Mouse (Mus musculus) MEL (cell line): Measurements from ENCODE around the gene Pfkfb4. TPM values are rescaled to one million over a fixed set of nuclear protein-coding genes. Genes with fewer than 3 reads are reported as not detected.

Source experiments
- DNase-seq: peaks from one replicate; pipeline ENCODE4 v3.0.0; 2011; ENCODE audit warnings: low read depth, low spot score
- H3K27ac ChIP-seq: 2 replicates; pipeline ENCODE4 v1.5.1; 2012; ENCODE audit warnings: low read depth, mild to moderate bottlenecking, control low read depth, low read length, moderate library complexity; ENCODE audit not compliant: control insufficient read depth
- H3K27me3 ChIP-seq, 2 experiments: fragments of 150-350 bp in 1 of 2; sonication (generic) in 1 of 2; 2 replicates each; pipeline ENCODE4 v1.6.1; 2012; ENCODE audit warnings: low read length in 2 of 2, mild to moderate bottlenecking in 2 of 2, improper control_type of control experiment in 1 of 2, moderate library complexity in 1 of 2; ENCODE audit not compliant: insufficient read depth in 2 of 2, control insufficient read depth in 1 of 2
- H3K36me3 ChIP-seq, 2 experiments: 2 replicates each; pipeline ENCODE4 v1.6.1; 2012 to 2014; ENCODE audit warnings: low read length in 2 of 2, improper control_type of control experiment in 1 of 2, inconsistent platforms in 1 of 2, mild to moderate bottlenecking in 1 of 2; ENCODE audit not compliant: insufficient read depth in 2 of 2, control insufficient read depth in 1 of 2
- H3K4me1 ChIP-seq, 2 experiments: fragments of 150-350 bp in 1 of 2; sonication (generic) in 1 of 2; 2 replicates each; pipeline ENCODE4 v1.6.1; 2012; ENCODE audit warnings: low read length in 2 of 2, improper control_type of control experiment in 1 of 2, mild to moderate bottlenecking in 1 of 2; ENCODE audit not compliant: insufficient read depth in 2 of 2, control insufficient read depth in 1 of 2
- H3K4me3 ChIP-seq, 2 experiments: fragments of 150-350 bp in 1 of 2; sonication (generic) in 1 of 2; 2 replicates each; pipeline ENCODE4 v1.5.1; 2012; ENCODE audit warnings: low read depth in 2 of 2, low read length in 2 of 2, mild to moderate bottlenecking in 2 of 2, moderate library complexity in 2 of 2, control low read depth in 1 of 2, improper control_type of control experiment in 1 of 2; ENCODE audit not compliant: control insufficient read depth in 1 of 2, insufficient read depth in 1 of 2
- H3K79me2 ChIP-seq: 2 replicates; pipeline ENCODE4 v1.6.1; 2012; ENCODE audit warnings: mild to moderate bottlenecking, low read length, moderate library complexity; ENCODE audit not compliant: control insufficient read depth, poor library complexity, insufficient read depth
- H3K9ac ChIP-seq: 2 replicates; pipeline ENCODE4 v1.6.1; 2012; ENCODE audit warnings: low read depth, mild to moderate bottlenecking, control low read depth, low read length, moderate library complexity; ENCODE audit not compliant: control insufficient read depth, poor library complexity, severe bottlenecking
- H3K9me3 ChIP-seq: fragments of 150-350 bp; sonication (generic); replicated peaks from 2 replicates; pipeline ENCODE4 v1.6.1; 2012; ENCODE audit warnings: mild to moderate bottlenecking, low read length, improper control_type of control experiment, moderate library complexity; ENCODE audit not compliant: insufficient read depth
- BHLHE40 ChIP-seq: IDR thresholded peaks from 2 replicates; pipeline ENCODE4 v1.6.1; 2012; ENCODE audit warnings: low read depth, mild to moderate bottlenecking, inconsistent platforms, low read length, improper control_type of control experiment, borderline replicate concordance
- ELF1 ChIP-seq: IDR thresholded peaks from 2 replicates; pipeline ENCODE4 v1.6.1; 2014; ENCODE audit warnings: low read depth, mild to moderate bottlenecking, inconsistent platforms, low read length, improper control_type of control experiment, moderate library complexity
- ETS1 ChIP-seq: IDR thresholded peaks from 2 replicates; pipeline ENCODE4 v1.6.1; 2012; ENCODE audit warnings: low read depth, mild to moderate bottlenecking, inconsistent platforms, low read length, improper control_type of control experiment, moderate library complexity
- GABPA ChIP-seq: IDR thresholded peaks from 2 replicates; pipeline ENCODE4 v1.6.1; 2012; ENCODE audit warnings: low read depth, mild to moderate bottlenecking, inconsistent platforms, low read length, improper control_type of control experiment, moderate library complexity
- JUND ChIP-seq: IDR thresholded peaks from 2 replicates; pipeline ENCODE4 v1.6.1; 2011; ENCODE audit warnings: low read depth, mild to moderate bottlenecking, improper control_type of control experiment, low read length
- KAT2A ChIP-seq: conservative IDR thresholded peaks from 2 replicates; pipeline ENCODE4 v1.6.1; 2012; ENCODE audit warnings: low read depth, low read length, improper control_type of control experiment, inconsistent platforms
- MAX ChIP-seq: IDR thresholded peaks from 2 replicates; pipeline ENCODE4 v1.6.1; 2011; ENCODE audit warnings: low read length, improper control_type of control experiment
- MAZ ChIP-seq: IDR thresholded peaks from 2 replicates; pipeline ENCODE4 v1.6.1; 2012; ENCODE audit warnings: low read depth, mild to moderate bottlenecking, inconsistent platforms, low read length, improper control_type of control experiment
- MYC ChIP-seq: IDR thresholded peaks from 2 replicates; pipeline ENCODE4 v1.6.1; 2011; ENCODE audit warnings: low read depth, mild to moderate bottlenecking, low read length, improper control_type of control experiment, moderate library complexity
- NELFE ChIP-seq: IDR thresholded peaks from 2 replicates; pipeline ENCODE4 v1.6.1; 2011; ENCODE audit warnings: low read depth, low read length, improper control_type of control experiment
- NRF1 ChIP-seq: IDR thresholded peaks from 2 replicates; pipeline ENCODE4 v1.6.1; 2014; ENCODE audit warnings: low read depth, mild to moderate bottlenecking, inconsistent platforms, low read length, improper control_type of control experiment, moderate library complexity; ENCODE audit not compliant: poor library complexity, insufficient read depth, severe bottlenecking
- POLR2A ChIP-seq, 2 experiments: IDR thresholded peaks; 2 replicates each; pipeline ENCODE4 v1.6.1; 2011 to 2012; ENCODE audit warnings: low read length in 2 of 2, mild to moderate bottlenecking in 2 of 2, control low read depth in 1 of 2, improper control_type of control experiment in 1 of 2, low read depth in 1 of 2, moderate library complexity in 1 of 2; ENCODE audit not compliant: control insufficient read depth in 1 of 2, insufficient read depth in 1 of 2, poor library complexity in 1 of 2
- POLR2AphosphoS2 ChIP-seq: IDR thresholded peaks from 2 replicates; pipeline ENCODE4 v1.6.1; 2011; ENCODE audit warnings: low read length, improper control_type of control experiment
- RAD21 ChIP-seq: IDR thresholded peaks from 2 replicates; pipeline ENCODE4 v1.6.1; 2011; ENCODE audit warnings: mild to moderate bottlenecking, low read depth, low read length, improper control_type of control experiment
- SMC3 ChIP-seq: IDR thresholded peaks from 2 replicates; pipeline ENCODE4 v1.6.1; 2011; ENCODE audit warnings: low read depth, low read length, improper control_type of control experiment
- TAL1 ChIP-seq: IDR thresholded peaks from 2 replicates; pipeline ENCODE4 v1.6.1; 2012; ENCODE audit warnings: mild to moderate bottlenecking, inconsistent platforms, low read length, moderate library complexity, mixed read lengths
- ZMIZ1 ChIP-seq: IDR thresholded peaks from 2 replicates; pipeline ENCODE4 v1.6.1; 2012; ENCODE audit warnings: low read depth, mild to moderate bottlenecking, inconsistent platforms, low read length, improper control_type of control experiment, moderate library complexity
- polyA plus RNA-seq, 2 experiments: library from polyadenylated mRNA; stranded (reverse) in 1 of 2; unstranded in 1 of 2; fragments of >175 nt in 1 of 2; fragments of >200 nt in 1 of 2; gene quantifications; 2 replicates each; pipeline versions ENCODE4 v1.2.1 to v1.2.4; 2012; ENCODE audit warnings: low replicate concordance in 2 of 2, low read depth in 1 of 2; ENCODE audit not compliant: insufficient read length in 2 of 2, insufficient read depth in 1 of 2, missing spikeins in 1 of 2
- total RNA-seq: library from RNA; depleted of rRNA; stranded (reverse); fragments of 300-350 nt; gene quantifications from 2 replicates; pipeline ENCODE4 v1.2.3, GENCODE M21; 2012

Gene Pfkfb4
- total and polyA plus RNA-seq, 3 experiments, result 3.2 to 6.4 TPM; not detected in 1

DNA sequence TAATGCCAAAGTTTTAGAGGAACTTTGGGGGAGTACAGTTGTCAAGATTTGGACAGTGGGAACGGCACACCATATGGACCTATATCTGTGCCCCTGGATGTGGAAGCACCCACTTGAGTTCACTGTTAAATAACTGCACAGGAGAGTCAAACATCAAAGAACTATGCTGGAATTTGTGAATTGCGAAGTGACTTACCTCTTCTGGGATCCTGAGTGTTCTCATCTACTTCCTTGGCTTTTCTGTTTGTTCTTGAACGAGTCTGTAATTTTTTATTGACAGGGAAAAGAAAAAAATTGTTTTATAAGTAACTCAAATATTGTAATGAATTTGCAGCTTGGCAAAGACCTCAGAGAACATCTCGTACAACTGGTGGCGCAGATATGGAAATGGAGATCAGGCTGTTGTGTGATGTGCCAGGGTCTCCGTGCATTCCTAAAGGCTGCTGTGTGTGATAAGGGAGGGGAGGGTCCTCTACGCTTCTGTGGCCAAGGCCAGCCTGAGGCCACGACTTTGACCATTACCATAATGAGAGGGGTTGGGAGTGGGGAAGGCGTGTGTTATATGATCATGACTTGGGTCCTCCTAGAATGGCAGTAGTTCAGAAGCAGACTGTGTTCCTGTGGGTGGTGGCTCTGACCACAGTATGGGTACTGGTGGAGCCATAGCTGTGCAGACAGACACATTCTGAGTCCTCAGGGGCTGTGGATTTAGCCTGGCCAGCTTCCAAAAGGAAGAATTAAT, 1.2 kb downstream of the Pfkfb4 start:
- no peak overlapping the region for H3K27ac ChIP-seq
- no peak for TF ChIP-seq ELF1
- no peak for TF ChIP-seq NRF1
- no peak for TF ChIP-seq POLR2AphosphoS2
- TF ChIP-seq TAL1, result peak; percentile 19
- no peaks in the 10 kb centered on the region; the same call in 1 of the 2 replicates for H3K79me2 ChIP-seq
- H3K36me3 ChIP-seq, result peaks cover 0 to 20% of the 10 kb centered on the region in 2 experiments; a peak in 2 of 4 replicates
- H3K27me3 ChIP-seq, result no peaks in the 10 kb centered on the region
- H3K4me3 ChIP-seq, result no peak overlapping the region
- DNase-seq, result no peak
- H3K4me1 ChIP-seq, result peaks cover 6 to 36% of the 10 kb centered on the region in 2 experiments
- H3K9ac ChIP-seq, result no peak overlapping the region
- H3K9me3 ChIP-seq, result no peaks in the 10 kb centered on the region

DNA sequence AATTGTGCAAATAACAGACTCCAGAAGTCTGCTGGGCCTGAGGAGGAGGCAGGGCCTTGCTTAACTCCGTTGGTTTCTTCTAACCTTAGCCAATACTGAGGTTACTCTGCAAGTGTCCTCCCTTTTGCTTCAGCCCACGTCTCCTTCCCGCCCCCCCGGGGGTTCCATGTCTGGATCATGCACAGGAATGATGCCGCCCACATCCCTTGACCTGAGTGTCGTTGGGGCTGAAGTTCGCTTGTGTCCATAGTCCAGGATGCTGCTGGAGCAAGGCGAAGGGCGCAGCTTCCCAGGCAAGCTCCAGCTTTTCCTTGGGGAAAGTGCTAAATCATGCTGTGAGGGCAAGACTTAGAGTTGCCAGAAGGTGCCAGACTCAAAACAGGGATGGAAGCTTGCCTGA, 4.8 kb downstream of the Pfkfb4 start:
- H3K9ac ChIP-seq, result no peak overlapping the region
- no peak for DNase-seq
- peaks cover 8 to 37% of the 10 kb centered on the region in 2 experiments for H3K4me1 ChIP-seq
- no peaks in the 10 kb centered on the region for H3K27me3 ChIP-seq
- peaks cover 0 to 22% of the 10 kb centered on the region in 2 experiments; a peak in 2 of 4 replicates for H3K36me3 ChIP-seq
- no peak overlapping the region for H3K4me3 ChIP-seq
- H3K79me2 ChIP-seq, result no peaks in the 10 kb centered on the region
- TF ChIP-seq ZMIZ1 (no peak), NELFE (no peak), SMC3 (no peak), MAZ (no peak), TAL1 (no peak), JUND (no peak), ETS1 (no peak)
- no peaks in the 10 kb centered on the region for H3K9me3 ChIP-seq
- no peak overlapping the region for H3K27ac ChIP-seq

DNA sequence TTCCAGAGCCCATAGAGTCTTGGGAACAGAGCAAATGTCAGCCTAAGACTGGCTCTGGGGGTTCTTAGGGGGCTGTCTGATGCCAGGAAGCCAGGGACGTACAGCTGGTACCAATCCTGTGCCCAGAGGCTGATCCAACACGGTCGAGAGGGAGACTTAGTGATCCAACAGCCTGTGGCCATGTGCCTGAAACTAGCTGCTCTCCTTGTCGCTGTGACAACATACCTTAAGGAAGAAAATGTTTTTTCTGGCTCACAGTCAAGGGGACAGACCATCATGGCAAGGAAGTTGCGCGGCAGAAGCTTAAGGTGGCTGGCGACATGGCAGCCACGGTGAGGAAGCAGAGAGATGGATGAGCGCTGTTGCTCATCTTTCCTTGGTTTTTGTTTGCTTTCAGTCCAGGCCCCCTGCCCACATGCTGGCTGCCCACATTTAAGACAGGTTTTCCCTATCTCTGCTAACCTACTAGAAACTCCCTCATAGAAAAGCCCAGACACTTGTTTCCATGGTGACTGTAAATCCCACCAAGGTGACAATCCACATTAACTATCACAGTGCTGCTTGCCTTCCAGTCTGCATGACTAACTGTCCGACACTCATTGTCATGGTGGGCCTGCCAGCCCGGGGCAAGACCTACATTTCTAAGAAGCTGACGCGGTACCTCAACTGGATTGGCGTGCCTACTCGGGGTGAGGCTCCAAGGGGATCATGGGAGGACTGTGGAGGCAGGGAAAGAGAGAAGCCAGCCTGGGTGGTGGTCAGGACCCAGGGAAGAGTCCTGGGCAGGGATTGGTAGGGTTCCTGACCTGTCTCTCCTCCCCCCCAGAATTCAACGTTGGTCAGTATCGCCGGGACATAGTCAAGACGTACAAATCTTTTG, 6.9 kb downstream of the Pfkfb4 start:
- H3K9ac ChIP-seq, result peak overlapping the region; percentile 63
- peaks cover 0 to 22% of the 10 kb centered on the region in 2 experiments; a peak in 2 of 4 replicates for H3K36me3 ChIP-seq
- no peak for DNase-seq
- no peaks in the 10 kb centered on the region for H3K9me3 ChIP-seq
- no peak for TF ChIP-seq MYC
- no peak for TF ChIP-seq GABPA
- 0 out of 4 replicates have a peak, but pooled peaks of 1 of the 2 experiments have one; percentile 48 for TF ChIP-seq POLR2A (IDR thresholded peaks at IDR 0.05; ENCODE audit: control insufficient read depth in 1 of 2, insufficient read depth in 1 of 2, low read depth in 1 of 2, low read length in 2 of 2, poor library complexity in 1 of 2)
- TF ChIP-seq BHLHE40, result no peak
- TF ChIP-seq RAD21, result no peak
- TF ChIP-seq NRF1, result no peak
- TF ChIP-seq NELFE, result 0 out of 2 replicates have a peak, but pooled peaks have one; percentile 32
- TF ChIP-seq TAL1, result no peak
- TF ChIP-seq KAT2A, result no peak
- no peak for TF ChIP-seq MAX
- TF ChIP-seq, all 39 proteins: peak for 2
- peak overlapping the region; percentile 45 to 49 for H3K4me3 ChIP-seq
- H3K27ac ChIP-seq, result peak overlapping the region; percentile 77
- peaks cover 8 to 31% of the 10 kb centered on the region in 2 experiments for H3K4me1 ChIP-seq
- H3K79me2 ChIP-seq, result no peaks in the 10 kb centered on the region
- H3K27me3 ChIP-seq, result no peaks in the 10 kb centered on the region
